Mouse (Mus musculus) right cerebral cortex, postnatal 10 days (tissue): Measurements from ENCODE around the gene Cd180.
A peak's percentile ranks its signal among the peaks of the same experiment; 100 is the strongest.

ENCODE experiments used
- DNase-seq, 2 experiments: peaks; one replicate each; pipeline ENCODE4 v3.0.0; 2021; ENCODE audit warnings: low spot score in 2 of 2

The Cd180 gene

GRCm38 (mm10) chr13:102693341-102693801, at the start of gene Cd180:
TSS of gene Cd180 (plus strand) at chr13:102693558.
- DNase-seq: peak; percentile 42 to 51

GRCm38 (mm10) chr13:102644344-102644743, 49.0 kb upstream of the Cd180 start:
- DNase-seq: no peak

GRCm38 (mm10) chr13:102644789-102645551, 48.4 kb upstream of the Cd180 start:
- DNase-seq: peak; percentile 87 to 88

GRCm38 (mm10) chr13:102646271-102646771, 47.0 kb upstream of the Cd180 start:
- DNase-seq: peak in 1 of 2 experiments; percentile 20

GRCm38 (mm10) chr13:102647511-102647910, 45.8 kb upstream of the Cd180 start:
- DNase-seq: peak in 1 of 2 experiments; percentile 15

GRCm38 (mm10) chr13:102652303-102652889, 41.0 kb upstream of the Cd180 start:
- no peak for DNase-seq

GRCm38 (mm10) chr13:102655071-102655570, 38.2 kb upstream of the Cd180 start:
- no peak for DNase-seq

- no peak for DNase-seq
Measured at GRCm38 (mm10) chr13:102656153-102656690, 37.1 kb upstream of the Cd180 start.

GRCm38 (mm10) chr13:102658223-102658839, 35.0 kb upstream of the Cd180 start:
- DNase-seq: no peak

GRCm38 (mm10) chr13:102664041-102664440, 29.3 kb upstream of the Cd180 start:
- no peak for DNase-seq

- peak; percentile 75 to 77 for DNase-seq
Measured at GRCm38 (mm10) chr13:102664843-102665587, 28.3 kb upstream of the Cd180 start.

GRCm38 (mm10) chr13:102665588-102666232, 27.6 kb upstream of the Cd180 start:
- no peak for DNase-seq

- no peak for DNase-seq
Measured at GRCm38 (mm10) chr13:102666233-102666614, 27.1 kb upstream of the Cd180 start.

- DNase-seq: no peak
Measured at GRCm38 (mm10) chr13:102666731-102667130, 26.6 kb upstream of the Cd180 start.

- DNase-seq: no peak
Measured at GRCm38 (mm10) chr13:102667401-102667800, 26.0 kb upstream of the Cd180 start.

- DNase-seq: no peak
Measured at GRCm38 (mm10) chr13:102667842-102668241, 25.5 kb upstream of the Cd180 start.

GRCm38 (mm10) chr13:102668933-102669332, 24.4 kb upstream of the Cd180 start:
- DNase-seq: no peak

- no peak for DNase-seq
Measured at GRCm38 (mm10) chr13:102669522-102670256, 23.7 kb upstream of the Cd180 start.

- DNase-seq: no peak
Measured at GRCm38 (mm10) chr13:102670503-102670902, 22.9 kb upstream of the Cd180 start.

GRCm38 (mm10) chr13:102674083-102674482, 19.3 kb upstream of the Cd180 start:
- no peak for DNase-seq
